Mouse (Mus musculus): ENCODE results near the gene Fam193a. TPM values are rescaled to one million over a fixed set of nuclear protein-coding genes. Genes with fewer than 3 reads are reported as not detected.

Gene Fam193a
- polyA plus RNA-seq, 1 experiment from 2014 or later = 15.8 TPM

GRCm38 (mm10) chr5:34386744-34387143 is 17.0 kb downstream of the Fam193a start:
- Histone ChIP-seq H3K27ac (no peak overlapping the region), H3K9me3 (peaks cover 5% of the 10 kb centered on the region; the same call in 1 of the 2 replicates), H3K36me3 (peaks cover 8% of the 10 kb centered on the region; the same call in 1 of the 2 replicates), H3K4me1 (no peaks in the 10 kb centered on the region), H3K9ac (no peak overlapping the region), H3K4me3 (no peak overlapping the region), H3K27me3 (no peaks in the 10 kb centered on the region), H3K4me2 (replicated peaks) (no peak overlapping the region)
- WGBS = 95% methylated on average over 2 of the region's 2 CpGs
- no peak for ATAC-seq (ENCODE audit: insufficient number of reproducible peaks, insufficient read depth, low FRiP score, low TSS enrichment)

DNA sequence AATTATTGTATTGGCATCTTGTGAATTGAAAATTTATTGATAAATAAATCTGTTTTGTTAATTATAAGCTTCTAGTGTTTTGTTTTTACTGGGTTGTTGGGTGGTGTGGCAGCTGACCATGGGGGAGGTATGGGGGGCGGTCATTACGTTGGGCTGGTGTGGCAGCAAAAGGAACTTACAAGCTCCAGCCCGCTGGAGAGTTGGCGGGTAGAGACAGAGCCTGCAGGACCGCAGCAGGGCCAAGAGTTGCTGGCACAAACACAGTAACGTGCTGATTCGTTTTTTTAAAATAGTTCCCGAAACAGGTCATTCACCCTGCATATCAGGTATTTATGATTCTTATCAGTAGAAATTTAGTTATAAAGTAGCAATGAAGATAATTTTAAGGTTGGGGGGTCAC is 23.5 kb downstream of the Fam193a start:
- Histone ChIP-seq H3K9me3 (no peaks in the 10 kb centered on the region), H3K27me3 (no peaks in the 10 kb centered on the region), H3K36me3 (no peaks in the 10 kb centered on the region), H3K4me2 (replicated peaks) (no peak overlapping the region), H3K9ac (no peak overlapping the region), H3K27ac (no peak overlapping the region), H3K4me3 (no peak overlapping the region), H3K4me1 (no peaks in the 10 kb centered on the region)
- WGBS = 93% methylated on average over 8 of the region's 8 CpGs
- no peak for ATAC-seq (ENCODE audit: insufficient number of reproducible peaks, insufficient read depth, low FRiP score, low TSS enrichment)

- Histone ChIP-seq H3K4me2 (replicated peaks) (no peak overlapping the region), H3K4me3 (no peak overlapping the region), H3K9ac (no peak overlapping the region), H3K9me3 (no peaks in the 10 kb centered on the region), H3K36me3 (no peaks in the 10 kb centered on the region), H3K4me1 (no peaks in the 10 kb centered on the region), H3K27ac (no peak overlapping the region), H3K27me3 (no peaks in the 10 kb centered on the region)
- WGBS = 92% methylated on average over 1 of the region's 1 CpGs
- no peak for ATAC-seq (ENCODE audit: insufficient number of reproducible peaks, insufficient read depth, low FRiP score, low TSS enrichment)
Observed at GRCm38 (mm10) chr5:34395347-34395746, 25.6 kb downstream of the Fam193a start.

- Histone ChIP-seq H3K4me1 (no peaks in the 10 kb centered on the region), H3K27me3 (no peaks in the 10 kb centered on the region), H3K9ac (no peak overlapping the region), H3K4me2 (replicated peaks) (no peak overlapping the region), H3K9me3 (no peaks in the 10 kb centered on the region), H3K27ac (no peak overlapping the region), H3K36me3 (no peaks in the 10 kb centered on the region), H3K4me3 (no peak overlapping the region)
- no peak for ATAC-seq (ENCODE audit: insufficient number of reproducible peaks, insufficient read depth, low FRiP score, low TSS enrichment)
- 91% methylated on average over 2 of the region's 2 CpGs for WGBS
Observed at GRCm38 (mm10) chr5:34395850-34396540, 26.3 kb downstream of the Fam193a start.

DNA sequence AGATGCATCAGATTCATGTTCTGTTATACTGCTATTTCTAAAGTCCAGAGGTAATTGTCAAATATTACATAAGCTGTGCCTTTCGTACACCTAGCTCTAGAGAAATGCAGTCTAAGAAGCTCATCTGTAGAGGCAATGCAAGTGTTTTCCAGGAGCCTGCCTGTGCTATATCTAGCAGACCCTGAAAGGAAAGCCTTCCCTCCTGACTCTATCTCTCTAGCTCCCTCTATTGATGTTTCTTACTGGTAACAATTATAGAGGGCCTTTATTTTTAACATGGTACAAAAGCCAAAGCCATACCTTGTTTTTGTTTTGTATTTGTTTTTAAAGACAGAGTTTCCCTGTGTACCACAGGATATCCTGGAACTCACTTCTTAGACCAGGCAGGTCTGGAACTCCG is 28.1 kb downstream of the Fam193a start:
- ATAC-seq (ENCODE audit: insufficient number of reproducible peaks, insufficient read depth, low FRiP score, low TSS enrichment) = no peak
- no peaks in the 10 kb centered on the region for H3K4me1 ChIP-seq
- 96% methylated on average over 2 of the region's 2 CpGs for WGBS

DNA sequence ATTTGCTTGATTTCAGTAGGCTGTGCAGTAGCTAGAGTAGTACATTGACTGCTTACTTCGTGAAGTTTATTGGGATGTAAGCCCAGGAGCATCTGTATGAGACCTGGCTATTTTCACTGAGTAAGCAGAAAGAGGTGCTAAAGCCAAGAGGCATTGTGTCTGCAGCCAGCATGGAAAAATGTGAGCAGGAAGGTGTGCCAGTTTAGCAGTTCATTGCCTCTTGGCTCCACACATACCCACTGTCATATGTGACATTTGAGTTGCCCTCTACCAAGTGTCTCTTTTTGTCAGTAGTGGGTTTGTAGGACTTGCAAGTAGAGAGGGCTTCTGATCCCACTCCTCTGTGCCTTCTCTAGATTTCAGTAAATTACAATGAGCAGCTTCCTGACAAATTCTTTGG is 28.6 kb downstream of the Fam193a start:
- Histone ChIP-seq H3K36me3 (no peaks in the 10 kb centered on the region), H3K9ac (no peak overlapping the region), H3K9me3 (no peaks in the 10 kb centered on the region), H3K4me3 (no peak overlapping the region), H3K4me1 (no peaks in the 10 kb centered on the region), H3K4me2 (replicated peaks) (no peak overlapping the region), H3K27ac (no peak overlapping the region), H3K27me3 (no peaks in the 10 kb centered on the region)
- WGBS = 67% methylated on average over 1 of the region's 1 CpGs
- ATAC-seq (ENCODE audit: insufficient number of reproducible peaks, insufficient read depth, low FRiP score, low TSS enrichment) = no peak

More for the DNA sequence above, 28.1 kb downstream of the Fam193a start:
- H3K27ac ChIP-seq = no peak overlapping the region
- no peak overlapping the region for H3K9ac ChIP-seq
- no peaks in the 10 kb centered on the region for H3K36me3 ChIP-seq
- H3K4me3 ChIP-seq = no peak overlapping the region
- H3K4me2 ChIP-seq (replicated peaks) = no peak overlapping the region
- H3K9me3 ChIP-seq = no peaks in the 10 kb centered on the region
- no peaks in the 10 kb centered on the region for H3K27me3 ChIP-seq

DNA sequence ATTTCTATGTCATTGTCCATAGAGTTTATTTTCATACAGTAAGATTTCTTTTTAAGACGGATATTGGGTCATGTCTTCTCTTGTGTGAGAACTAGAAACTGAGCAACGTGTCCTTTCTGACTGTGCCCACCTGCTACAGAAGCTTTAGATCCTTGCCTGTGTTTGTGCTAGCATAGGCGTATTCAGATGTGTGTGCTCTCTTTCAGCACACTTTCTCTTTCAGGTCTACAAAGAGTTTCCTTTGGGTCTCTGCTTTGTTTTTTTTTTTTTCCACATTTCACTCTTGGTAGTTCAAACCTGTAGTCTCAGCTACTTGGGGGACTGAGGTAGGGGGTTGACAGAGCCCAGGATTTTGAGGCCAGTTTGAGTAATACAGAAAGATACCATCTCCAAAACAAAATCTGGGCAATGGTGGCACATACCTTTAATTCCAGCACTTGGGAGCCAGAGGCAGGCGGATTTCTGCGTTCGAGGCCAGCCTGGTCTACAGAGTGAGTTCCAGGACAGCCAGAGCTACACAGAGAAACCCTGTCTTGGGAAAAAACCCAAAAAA is 37.7 kb downstream of the Fam193a start:
- peaks cover 3% of the 10 kb centered on the region; the same call in 1 of the 2 replicates for H3K36me3 ChIP-seq
- no peaks in the 10 kb centered on the region for H3K9me3 ChIP-seq
- 86% methylated on average over 6 of the region's 6 CpGs for WGBS
- no peak for ATAC-seq (ENCODE audit: insufficient number of reproducible peaks, insufficient read depth, low FRiP score, low TSS enrichment)
- H3K4me3 ChIP-seq = no peak overlapping the region
- H3K4me1 ChIP-seq = no peaks in the 10 kb centered on the region; the same call in 1 of the 2 replicates
- H3K9ac ChIP-seq = no peak overlapping the region
- H3K27me3 ChIP-seq = no peaks in the 10 kb centered on the region
- H3K4me2 ChIP-seq (replicated peaks) = no peak overlapping the region
- H3K27ac ChIP-seq = no peak overlapping the region

GRCm38 (mm10) chr5:34409002-34409401 is 39.3 kb downstream of the Fam193a start:
- no peaks in the 10 kb centered on the region for H3K9me3 ChIP-seq
- no peak overlapping the region for H3K27ac ChIP-seq
- H3K36me3 ChIP-seq = peaks cover 6% of the 10 kb centered on the region; the same call in 1 of the 2 replicates
- H3K4me3 ChIP-seq = no peak overlapping the region
- H3K4me2 ChIP-seq (replicated peaks) = no peak overlapping the region
- WGBS = 86% methylated on average over 1 of the region's 1 CpGs
- no peaks in the 10 kb centered on the region for H3K27me3 ChIP-seq
- no peak for ATAC-seq (ENCODE audit: insufficient number of reproducible peaks, insufficient read depth, low FRiP score, low TSS enrichment)
- no peaks in the 10 kb centered on the region; the same call in 1 of the 2 replicates for H3K4me1 ChIP-seq
- H3K9ac ChIP-seq = no peak overlapping the region

GRCm38 (mm10) chr5:34410819-34411218 is 41.1 kb downstream of the Fam193a start:
- H3K4me1 ChIP-seq = no peaks in the 10 kb centered on the region; the same call in 1 of the 2 replicates
- ATAC-seq (ENCODE audit: insufficient number of reproducible peaks, insufficient read depth, low FRiP score, low TSS enrichment) = no peak
- no peak overlapping the region for H3K4me3 ChIP-seq
- H3K27me3 ChIP-seq = no peaks in the 10 kb centered on the region
- no peak overlapping the region for H3K9ac ChIP-seq
- H3K9me3 ChIP-seq = no peaks in the 10 kb centered on the region
- peaks cover 6% of the 10 kb centered on the region; the same call in 1 of the 2 replicates for H3K36me3 ChIP-seq
- no peak overlapping the region for H3K27ac ChIP-seq
- H3K4me2 ChIP-seq (replicated peaks) = no peak overlapping the region
- WGBS = 81% methylated on average over 4 of the region's 4 CpGs

- no peaks in the 10 kb centered on the region for H3K9me3 ChIP-seq
- peaks cover 6% of the 10 kb centered on the region; the same call in 1 of the 2 replicates for H3K36me3 ChIP-seq
- no peak for ATAC-seq (ENCODE audit: insufficient number of reproducible peaks, insufficient read depth, low FRiP score, low TSS enrichment)
- H3K27ac ChIP-seq = no peak overlapping the region
- H3K27me3 ChIP-seq = no peaks in the 10 kb centered on the region
- no peak overlapping the region for H3K9ac ChIP-seq
- no peaks in the 10 kb centered on the region; the same call in 1 of the 2 replicates for H3K4me1 ChIP-seq
- 85% methylated on average over 2 of the region's 2 CpGs for WGBS
- H3K4me2 ChIP-seq (replicated peaks) = no peak overlapping the region
- H3K4me3 ChIP-seq = no peak overlapping the region
Observed at GRCm38 (mm10) chr5:34413921-34414320, 44.2 kb downstream of the Fam193a start.

DNA sequence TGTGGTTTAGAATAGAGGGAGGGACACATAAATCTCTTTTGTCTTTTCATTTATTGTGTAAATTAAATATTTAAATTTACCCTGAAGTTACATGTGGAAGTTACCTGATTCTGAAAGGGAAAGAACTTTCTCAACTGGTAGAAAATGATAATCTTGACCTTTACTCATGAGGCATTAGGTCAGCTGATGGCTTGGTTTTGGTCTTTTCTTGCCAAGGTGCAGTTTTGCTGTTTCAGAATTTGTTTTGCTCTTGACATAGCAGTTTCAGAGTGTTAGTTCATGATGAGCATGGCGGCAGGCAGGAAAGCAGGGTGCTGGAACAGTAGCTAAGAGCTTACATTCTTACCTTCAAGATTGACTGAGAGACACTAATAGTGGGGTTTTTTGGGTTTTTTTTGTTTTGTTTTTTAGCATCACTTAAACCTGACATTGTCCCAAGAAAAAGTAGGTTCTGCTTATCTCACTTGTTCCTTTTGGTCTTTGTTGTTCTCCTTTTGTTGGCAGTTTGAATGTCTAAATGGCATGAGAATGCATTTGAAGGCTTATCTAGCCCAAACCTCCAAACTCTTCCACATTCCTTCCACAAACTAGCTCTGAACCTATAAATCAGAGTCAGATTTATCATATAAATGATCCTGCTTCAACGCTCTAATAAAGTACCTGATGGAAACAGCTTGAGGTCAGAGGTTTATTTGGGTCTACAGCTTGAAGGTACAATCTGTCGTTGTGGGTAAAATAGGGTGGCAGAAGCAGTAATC is 47.7 kb downstream of the Fam193a start:
- ATAC-seq (ENCODE audit: insufficient number of reproducible peaks, insufficient read depth, low FRiP score, low TSS enrichment) = no peak
- H3K27ac ChIP-seq = no peak overlapping the region
- H3K4me1 ChIP-seq = no peaks in the 10 kb centered on the region
- no peak overlapping the region for H3K4me3 ChIP-seq
- H3K36me3 ChIP-seq = peaks cover 33% of the 10 kb centered on the region
- H3K9me3 ChIP-seq = no peaks in the 10 kb centered on the region
- 94% methylated on average over 3 of the region's 3 CpGs for WGBS
- no peaks in the 10 kb centered on the region for H3K27me3 ChIP-seq
- H3K4me2 ChIP-seq (replicated peaks) = no peak overlapping the region
- no peak overlapping the region for H3K9ac ChIP-seq

- WGBS = 86% methylated on average over 1 of the region's 1 CpGs
- Histone ChIP-seq H3K4me1 (no peaks in the 10 kb centered on the region), H3K36me3 (peaks cover 32% of the 10 kb centered on the region), H3K9me3 (no peaks in the 10 kb centered on the region), H3K27ac (no peak overlapping the region), H3K9ac (no peak overlapping the region), H3K27me3 (no peaks in the 10 kb centered on the region), H3K4me2 (replicated peaks) (no peak overlapping the region), H3K4me3 (no peak overlapping the region)
- ATAC-seq (ENCODE audit: insufficient number of reproducible peaks, insufficient read depth, low FRiP score, low TSS enrichment) = no peak
Observed at GRCm38 (mm10) chr5:34419188-34419587, 49.5 kb downstream of the Fam193a start.
